Mouse (Mus musculus) adrenal gland, adult (tissue): ENCODE measurements around the gene Vdr.
"Not testable (repeated sequence)": the region's sequence is repeated elsewhere in the genome, so short reads cannot be mapped to it uniquely, and the experiment has no call there.

Experiments
- DNase-seq, 2 experiments: peaks; one replicate each; pipeline ENCODE4 v3.0.0; 2022 to 2023; ENCODE audit warnings: low spot score in 1 of 2; ENCODE audit not compliant: inconsistent age in 2 of 2

The Vdr gene

GRCm38 (mm10) chr15:97887541-97888016, 22.9 kb downstream of the Vdr start:
- DNase-seq = no peak

GRCm38 (mm10) chr15:97881423-97881822, 29.0 kb downstream of the Vdr start:
- DNase-seq = no peak

- peak; percentile 46 to 49 for DNase-seq
Measured at GRCm38 (mm10) chr15:97880441-97880840, 30.0 kb downstream of the Vdr start.

GRCm38 (mm10) chr15:97878696-97879328, 31.6 kb downstream of the Vdr start:
- peak in 1 of 2 experiments; percentile 48 for DNase-seq

- DNase-seq = no peak
Measured at GRCm38 (mm10) chr15:97875784-97876183, 34.6 kb downstream of the Vdr start.

- no peak for DNase-seq
Measured at GRCm38 (mm10) chr15:97873717-97874116, 36.7 kb downstream of the Vdr start.

- peak; percentile 59 to 85 for DNase-seq
Measured at GRCm38 (mm10) chr15:97872161-97872560, 38.3 kb downstream of the Vdr start.

- peak; percentile 53 to 58 for DNase-seq
Measured at GRCm38 (mm10) chr15:97871055-97872030, 39.1 kb downstream of the Vdr start.

GRCm38 (mm10) chr15:97870116-97870515, 40.3 kb downstream of the Vdr start:
- not testable (repeated sequence) for DNase-seq

GRCm38 (mm10) chr15:97868985-97869384, 41.4 kb downstream of the Vdr start:
- DNase-seq = no peak

GRCm38 (mm10) chr15:97865988-97866387, 44.4 kb downstream of the Vdr start:
- DNase-seq = no peak

- no peak for DNase-seq
Measured at GRCm38 (mm10) chr15:97865175-97865574, 45.3 kb downstream of the Vdr start.

- no peak for DNase-seq
Measured at GRCm38 (mm10) chr15:97864361-97865045, 45.9 kb downstream of the Vdr start.

- DNase-seq = no peak
Measured at GRCm38 (mm10) chr15:97863494-97863881, 46.9 kb downstream of the Vdr start.

- DNase-seq = no peak
Measured at GRCm38 (mm10) chr15:97862881-97863493, 47.4 kb downstream of the Vdr start.

- no peak for DNase-seq
Measured at GRCm38 (mm10) chr15:97860353-97860752, 50.1 kb downstream of the Vdr start.

GRCm38 (mm10) chr15:97858431-97858830, 52.0 kb downstream of the Vdr start:
- no peak for DNase-seq

GRCm38 (mm10) chr15:97854551-97854950, 55.9 kb downstream of the Vdr start:
- DNase-seq = no peak

- DNase-seq = peak in 1 of 2 experiments; percentile 47
Measured at GRCm38 (mm10) chr15:97854059-97854458, 56.4 kb downstream of the Vdr start.

GRCm38 (mm10) chr15:97852291-97852690, 58.1 kb downstream of the Vdr start:
- no peak for DNase-seq

- DNase-seq = no peak
Measured at GRCm38 (mm10) chr15:97851011-97851410, 59.4 kb downstream of the Vdr start.
